Mouse (Mus musculus) T-helper 2 cell (primary cell): ENCODE data around the gene Pip4k2a.

Experiments used
- in situ Hi-C: fragments of 300-600 bp; cut with MboI, MseI; formaldehyde crosslinking; loops from one replicate; pipeline ENCODE4 v1.15.1; 2025; ENCODE audit warnings: high pct_unique_total_duplicates

Pip4k2a gene

DNA sequence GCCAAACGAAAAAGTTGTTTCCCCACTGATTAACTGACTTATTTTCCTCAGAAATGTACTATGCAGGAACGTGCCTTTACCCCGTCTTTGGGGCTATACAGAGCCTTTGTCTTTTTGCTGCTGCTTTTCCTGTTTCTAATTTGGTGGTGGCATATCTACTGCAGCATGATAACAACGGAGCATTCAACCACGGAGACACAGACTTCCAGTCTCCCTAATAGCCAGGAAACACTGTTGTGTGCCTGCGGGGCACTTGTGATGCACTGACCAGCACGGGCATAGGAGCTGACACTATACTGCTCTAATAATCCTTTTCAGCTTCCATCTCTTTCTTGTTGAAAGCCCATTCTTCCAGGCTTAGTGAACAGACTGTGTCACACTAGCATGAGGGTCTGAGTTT lies 41.0 kb downstream of the Pip4k2a start:
- in situ Hi-C loops: loop anchor here (5.0 to 10.0 kb wide), 2 partner anchors 40 to 372 kb away; no protein-coding TSS in a partner anchor

DNA sequence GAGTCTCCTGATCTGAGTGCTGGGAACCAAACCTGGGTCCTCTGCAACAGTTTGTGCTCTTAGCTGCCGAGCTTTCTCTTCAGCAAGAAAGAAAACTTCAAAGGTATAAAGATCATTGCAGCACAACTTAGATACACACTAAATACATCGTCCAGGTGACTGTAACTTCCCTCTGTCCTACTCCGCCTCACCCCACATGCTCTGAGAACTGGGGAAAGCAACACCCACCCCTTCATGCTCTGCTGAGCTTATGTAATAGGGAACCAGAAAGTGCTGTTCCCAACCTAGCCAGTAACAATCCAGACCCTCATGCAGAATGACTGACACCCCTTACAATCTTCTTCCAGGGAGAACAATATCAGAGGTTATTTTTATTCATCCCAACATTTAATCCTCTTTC lies 41.5 kb downstream of the Pip4k2a start:
- in situ Hi-C loops: loop anchor here (5.0 to 10.0 kb wide), 2 partner anchors 39 to 372 kb away; no protein-coding TSS in a partner anchor

DNA sequence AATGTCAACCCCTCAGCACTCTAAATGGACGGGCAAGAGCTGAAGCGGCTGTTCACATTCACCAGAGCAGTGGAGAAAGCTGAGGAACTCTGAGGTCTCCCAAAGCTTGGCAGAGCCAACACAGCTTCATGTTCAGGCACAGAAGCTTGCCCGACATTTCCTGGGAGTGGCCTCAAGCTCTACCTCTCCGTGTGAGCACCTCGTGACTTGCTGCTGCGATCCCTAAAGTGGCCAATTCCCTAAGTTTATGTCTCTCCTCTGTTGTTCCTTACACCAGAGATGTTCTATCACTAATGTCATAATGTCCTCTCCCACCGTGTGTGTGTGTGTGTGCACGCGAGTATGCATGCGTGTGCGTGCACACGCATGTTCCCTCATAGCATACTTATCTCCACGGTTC lies 42.3 kb downstream of the Pip4k2a start:
- in situ Hi-C loops: loop anchor here (5.0 to 10.0 kb wide), 2 partner anchors 38 to 371 kb away; no protein-coding TSS in a partner anchor

DNA sequence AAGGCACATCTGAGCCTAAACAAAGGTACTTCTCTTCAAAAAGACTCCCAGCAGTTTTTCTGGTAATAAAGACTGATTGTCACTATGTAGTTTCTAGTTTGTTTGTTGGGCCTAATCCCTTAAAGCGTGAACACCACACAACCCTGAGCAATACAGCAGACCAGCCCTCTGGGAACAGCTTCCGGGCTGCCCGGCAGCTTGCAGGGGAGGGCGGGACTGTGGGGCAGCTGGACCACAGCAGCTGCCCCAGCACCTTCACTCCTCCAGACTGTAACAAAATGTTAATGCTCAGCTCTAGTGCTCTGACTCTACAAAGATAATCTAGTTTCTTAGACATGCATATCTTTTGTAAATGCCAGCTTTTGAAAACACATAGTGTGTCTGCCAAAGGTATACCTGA lies 42.9 kb downstream of the Pip4k2a start:
- in situ Hi-C loops: loop anchor here (5.0 to 10.0 kb wide), 2 partner anchors 38 to 370 kb away; no protein-coding TSS in a partner anchor

DNA sequence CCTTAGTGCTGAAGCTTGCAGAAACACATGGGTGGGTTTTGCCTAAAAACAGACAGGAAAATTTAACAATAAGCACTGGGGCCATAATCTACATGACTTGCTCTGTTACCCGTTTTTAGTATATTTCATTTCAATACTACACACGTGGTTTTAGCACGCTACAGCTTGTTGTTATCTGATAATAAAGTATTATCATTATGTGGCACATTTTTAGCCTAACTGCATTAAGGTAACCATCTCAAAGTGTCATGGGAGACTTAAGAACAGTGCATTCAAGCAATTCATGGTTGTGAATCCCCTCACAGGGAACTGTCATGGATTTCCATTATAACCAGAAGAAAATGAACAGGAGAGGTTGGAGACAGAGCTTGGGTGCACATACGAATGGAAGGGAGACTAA lies 43.5 kb downstream of the Pip4k2a start:
- in situ Hi-C loops: loop anchor here (10.0 kb wide), 1 partner anchor 370 kb away; no protein-coding TSS in a partner anchor

DNA sequence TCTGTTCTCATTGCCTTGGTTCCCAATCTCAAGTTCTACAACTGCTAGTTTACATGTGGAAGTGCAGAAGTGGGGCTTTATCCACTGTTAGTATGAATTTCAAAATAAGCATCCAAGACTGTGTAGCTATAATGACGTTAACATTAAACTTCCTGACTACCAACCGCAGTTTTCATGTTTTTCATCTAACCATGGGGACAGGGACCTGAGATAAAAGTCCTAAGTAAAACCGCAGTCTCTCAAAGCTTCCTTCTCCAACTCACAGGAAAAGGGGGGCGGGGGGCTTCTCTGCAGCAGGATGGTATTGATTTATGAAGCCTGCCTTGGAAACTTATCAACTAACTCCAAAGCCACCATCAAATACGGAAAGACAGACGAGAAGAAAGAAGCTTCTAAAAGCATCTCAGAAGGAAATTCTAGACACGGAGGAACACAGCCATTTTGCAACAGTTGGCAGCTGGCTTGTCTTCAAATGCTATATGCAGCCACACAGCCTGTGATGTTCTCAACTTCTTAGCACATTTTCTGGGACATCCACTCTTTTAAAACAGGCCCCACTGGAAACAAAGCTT lies 45.7 kb downstream of the Pip4k2a start:
- in situ Hi-C loops: loop anchor here (10.0 kb wide), 1 partner anchor 367 kb away; no protein-coding TSS in a partner anchor

DNA sequence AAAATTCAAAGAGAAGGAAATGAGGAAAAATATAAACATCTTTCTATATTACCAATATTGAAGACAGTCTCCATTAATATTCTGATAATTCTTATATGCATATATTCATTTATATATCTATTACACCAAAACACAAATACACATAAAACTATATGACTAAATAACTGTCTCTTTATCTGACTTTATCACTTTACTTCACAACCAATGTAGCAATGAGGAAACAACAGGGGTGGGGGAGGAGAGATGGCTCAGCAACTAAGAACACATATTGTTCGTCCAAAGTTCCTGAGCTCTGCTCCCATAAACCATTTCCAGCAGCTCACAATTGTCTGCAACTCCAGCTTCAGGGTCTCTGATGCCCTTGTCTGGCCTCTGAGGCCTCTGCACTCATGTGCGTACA lies 47.2 kb downstream of the Pip4k2a start:
- in situ Hi-C loops: loop anchor here (10.0 kb wide), 1 partner anchor 366 kb away; no protein-coding TSS in a partner anchor

DNA sequence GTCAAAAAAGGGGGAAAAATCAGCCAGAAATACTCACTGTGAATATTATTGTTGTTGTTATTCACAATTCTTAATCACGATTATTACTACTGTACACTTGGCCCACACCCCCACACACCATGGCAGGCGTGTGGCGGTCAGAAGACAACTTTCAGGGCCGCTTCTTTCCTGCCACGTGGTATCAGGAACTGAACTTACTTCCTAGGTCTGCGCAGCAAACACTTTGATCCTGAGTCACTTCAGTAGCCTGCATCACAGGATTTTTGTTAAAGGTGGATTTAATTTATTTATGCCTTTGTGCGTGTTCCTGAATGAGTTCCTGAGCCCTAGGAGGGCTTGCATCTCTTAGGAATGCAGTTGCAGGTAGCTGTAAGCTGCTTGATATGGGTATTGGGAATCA lies 49.2 kb downstream of the Pip4k2a start:
- in situ Hi-C loops: no loop called here

DNA sequence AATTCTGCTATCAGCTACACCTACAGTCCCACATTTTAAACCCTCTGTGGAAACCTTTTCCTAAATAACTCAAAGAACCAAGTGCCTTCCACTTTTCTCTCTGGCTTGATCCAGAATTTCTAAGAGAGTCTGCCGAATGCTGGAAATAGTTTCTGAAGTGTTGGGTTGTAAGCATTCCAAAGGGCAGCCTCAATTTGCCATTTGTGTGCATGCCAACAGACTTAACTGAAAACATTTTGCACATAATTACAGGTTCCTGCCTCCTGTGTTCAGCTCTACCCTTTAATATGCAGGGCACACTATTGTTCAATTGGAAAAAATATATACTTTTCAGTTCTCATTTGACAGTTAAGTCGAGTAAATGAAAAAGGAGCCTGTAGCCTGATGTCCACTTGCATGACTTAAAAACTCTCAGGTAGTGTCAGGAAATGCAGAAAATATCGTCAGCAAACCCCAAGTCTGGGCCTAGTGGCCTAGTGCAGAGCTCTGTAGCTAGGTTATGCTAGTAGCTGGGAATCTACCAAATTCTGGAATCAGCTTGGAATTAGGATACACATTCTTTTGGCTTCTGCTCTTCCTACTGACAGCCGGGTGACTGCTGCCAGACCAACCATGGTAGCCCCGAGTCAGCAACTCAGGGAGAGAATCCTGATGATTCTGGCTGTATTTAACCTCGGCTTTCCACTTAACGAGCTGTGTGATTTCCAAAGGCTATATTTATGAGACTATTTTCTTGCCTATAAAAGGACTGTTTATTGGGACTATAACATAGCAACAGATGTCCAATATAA lies 50.1 kb downstream of the Pip4k2a start:
- in situ Hi-C loops: no loop called here

DNA sequence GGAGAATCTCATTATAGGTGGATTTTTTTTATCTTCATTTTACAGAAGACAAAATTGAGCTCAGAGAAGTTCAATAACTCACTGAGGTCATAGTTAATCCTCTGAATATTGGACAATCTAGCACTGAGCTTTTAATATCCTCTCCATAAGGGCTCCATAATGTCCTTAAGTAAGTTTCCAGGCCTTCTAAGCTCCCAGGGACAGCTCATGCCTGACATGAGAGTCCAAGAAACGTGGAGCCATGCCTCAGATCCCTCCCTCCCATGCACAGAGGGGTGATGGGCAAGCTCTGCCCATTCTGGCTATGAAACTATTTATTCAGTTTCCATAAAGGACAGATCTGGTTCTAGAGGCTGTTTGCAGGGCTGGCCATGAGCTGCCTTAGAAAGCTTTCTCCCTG lies 52.5 kb downstream of the Pip4k2a start:
- in situ Hi-C loops: no loop called here

DNA sequence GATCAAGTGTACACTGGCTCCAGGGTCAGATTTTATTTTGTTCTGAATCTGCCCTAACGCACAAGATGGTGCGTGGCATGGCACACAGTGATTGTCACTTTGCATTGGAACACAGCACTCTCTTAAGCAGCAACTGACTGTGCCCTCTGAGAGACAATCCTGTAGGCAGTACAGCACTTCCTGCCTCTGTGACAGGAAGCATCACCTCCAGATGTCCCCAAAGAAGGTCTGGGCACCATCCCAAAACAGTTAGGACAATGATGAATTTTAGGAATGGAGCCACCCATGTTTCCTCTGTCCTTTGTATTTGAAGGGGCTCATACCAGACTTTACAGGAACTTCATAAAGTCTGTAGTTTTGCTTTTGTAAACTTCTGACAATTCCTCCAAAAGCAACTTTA lies 54.0 kb downstream of the Pip4k2a start:
- in situ Hi-C loops: no loop called here

DNA sequence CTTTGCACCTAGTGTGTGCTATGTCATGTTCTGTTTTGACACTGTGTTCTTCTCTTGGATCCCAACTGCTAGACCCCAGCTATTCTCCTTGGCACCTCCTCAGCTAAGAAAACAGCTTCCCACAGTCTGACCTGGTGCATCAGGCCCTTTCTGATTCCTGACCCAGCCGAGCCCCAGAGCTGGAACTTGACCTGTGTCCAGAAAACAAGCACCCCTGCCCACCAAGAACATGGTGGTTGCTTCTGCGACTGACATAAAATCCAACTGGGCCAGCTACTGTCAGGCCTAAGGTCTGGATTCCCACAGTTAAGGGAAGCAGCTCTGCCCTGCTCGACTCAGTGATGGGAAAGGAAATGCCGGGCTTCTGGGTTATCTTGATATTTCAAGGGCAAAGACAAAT lies 54.6 kb downstream of the Pip4k2a start:
- in situ Hi-C loops: no loop called here

DNA sequence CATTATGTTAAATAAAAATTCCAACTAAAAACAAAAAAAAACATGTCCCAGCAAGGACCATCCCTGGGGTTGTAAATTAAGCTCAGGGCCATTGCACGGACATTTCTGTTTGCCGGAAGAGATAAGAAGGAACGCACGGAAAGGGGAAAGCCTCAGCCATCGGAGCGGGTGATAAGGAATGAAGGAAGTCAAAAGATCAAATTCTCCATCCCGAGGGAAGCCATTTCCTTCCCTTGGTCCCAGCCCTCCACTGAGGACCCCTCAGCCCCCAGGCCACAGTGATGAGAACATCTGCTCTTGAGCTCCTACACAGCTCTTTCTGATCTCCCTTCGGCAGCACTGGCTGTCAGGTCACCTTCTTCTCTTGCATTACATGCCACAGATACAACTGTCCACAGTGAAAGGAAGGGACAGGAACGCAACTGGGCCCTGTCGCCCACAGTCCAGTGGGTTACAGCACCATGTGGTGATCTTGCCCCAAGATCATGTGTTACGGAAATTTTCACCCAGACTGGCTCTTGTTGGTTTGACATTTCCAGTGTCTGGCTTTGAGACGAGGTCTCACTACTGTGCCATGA lies 57.1 kb downstream of the Pip4k2a start:
- in situ Hi-C loops: no loop called here

DNA sequence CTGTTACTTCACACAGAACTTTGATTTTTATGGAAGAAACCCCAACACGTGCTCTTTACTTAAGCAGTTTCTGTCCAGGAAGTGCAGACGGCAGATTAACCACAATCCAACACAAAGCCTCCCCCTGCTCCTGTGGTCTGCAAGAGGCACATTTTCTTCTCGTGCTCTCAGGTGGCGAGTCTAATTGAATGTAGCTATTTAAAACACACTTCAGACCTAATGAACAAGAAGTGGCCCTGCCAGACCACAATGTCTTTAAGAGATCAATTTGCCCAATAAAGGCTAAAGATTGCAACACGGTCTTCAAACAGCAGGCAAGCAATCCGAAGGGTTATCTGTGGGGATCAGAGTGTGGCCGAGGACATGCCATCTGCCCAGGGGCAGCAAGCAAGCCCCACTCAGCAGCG lies 59.0 kb downstream of the Pip4k2a start:
- in situ Hi-C loops: loop anchor here (5.0 kb wide), 1 partner anchor 53 kb away; no protein-coding TSS in a partner anchor

DNA sequence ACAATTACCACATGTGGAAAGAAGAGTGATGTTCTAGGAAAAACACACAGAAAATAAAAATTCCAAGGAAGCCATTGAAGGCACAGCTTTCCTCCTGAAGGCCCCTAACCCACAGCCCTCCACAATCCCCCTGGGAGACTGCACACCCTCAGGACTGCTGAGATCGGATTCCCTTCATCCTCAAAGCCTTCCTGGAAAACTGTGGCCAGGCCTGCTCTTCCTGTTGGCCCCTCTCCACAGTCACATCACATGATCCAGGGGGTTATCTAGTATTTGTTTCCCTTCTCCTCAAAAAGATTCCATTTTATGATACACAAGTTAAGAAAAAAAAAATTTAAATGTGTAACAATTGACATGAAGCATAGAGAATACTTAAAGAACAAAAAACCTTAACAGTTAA lies 59.7 kb downstream of the Pip4k2a start:
- in situ Hi-C loops: loop anchor here (5.0 kb wide), 1 partner anchor 54 kb away; no protein-coding TSS in a partner anchor

DNA sequence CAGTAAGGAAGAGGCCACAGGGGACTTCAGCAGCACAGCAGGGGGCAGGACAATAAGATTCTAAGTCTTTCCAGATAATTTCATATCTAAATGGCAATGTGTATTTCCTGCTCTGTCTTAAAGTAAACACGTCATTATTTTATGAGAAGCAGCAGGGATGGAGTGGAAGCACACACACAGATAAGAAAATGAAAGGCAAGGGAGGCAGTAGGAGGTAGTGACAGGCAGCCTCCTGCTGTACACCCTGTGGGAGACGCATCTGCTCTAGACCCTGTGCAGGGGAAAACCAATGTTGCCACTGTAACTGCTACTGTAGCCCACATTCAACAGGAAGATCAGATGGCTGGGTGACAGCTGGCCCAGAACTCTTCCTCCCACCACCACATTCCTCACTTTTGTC lies 60.3 kb downstream of the Pip4k2a start:
- in situ Hi-C loops: loop anchor here (5.0 kb wide), 1 partner anchor 55 kb away; no protein-coding TSS in a partner anchor

DNA sequence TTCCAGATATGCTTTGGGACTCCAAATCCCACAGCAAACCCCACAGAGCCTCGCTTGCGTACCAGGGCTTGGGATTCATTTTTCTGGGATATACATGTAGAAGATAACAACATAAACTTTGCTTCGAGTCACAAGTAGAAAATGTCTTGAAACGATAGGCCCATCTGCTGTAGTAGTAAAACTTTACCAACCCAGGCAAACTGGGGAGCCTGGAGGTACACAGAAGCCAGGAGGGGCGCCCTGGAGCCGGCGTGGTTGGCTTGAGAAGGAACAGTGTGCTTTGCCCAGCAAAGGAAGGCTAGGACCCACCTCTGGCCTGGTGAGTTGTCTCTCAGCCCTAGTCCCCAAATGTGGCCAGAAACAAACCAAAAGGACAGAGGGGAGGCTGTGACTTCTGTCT lies 61.5 kb downstream of the Pip4k2a start:
- in situ Hi-C loops: loop anchor here (5.0 kb wide), 1 partner anchor 56 kb away; no protein-coding TSS in a partner anchor

DNA sequence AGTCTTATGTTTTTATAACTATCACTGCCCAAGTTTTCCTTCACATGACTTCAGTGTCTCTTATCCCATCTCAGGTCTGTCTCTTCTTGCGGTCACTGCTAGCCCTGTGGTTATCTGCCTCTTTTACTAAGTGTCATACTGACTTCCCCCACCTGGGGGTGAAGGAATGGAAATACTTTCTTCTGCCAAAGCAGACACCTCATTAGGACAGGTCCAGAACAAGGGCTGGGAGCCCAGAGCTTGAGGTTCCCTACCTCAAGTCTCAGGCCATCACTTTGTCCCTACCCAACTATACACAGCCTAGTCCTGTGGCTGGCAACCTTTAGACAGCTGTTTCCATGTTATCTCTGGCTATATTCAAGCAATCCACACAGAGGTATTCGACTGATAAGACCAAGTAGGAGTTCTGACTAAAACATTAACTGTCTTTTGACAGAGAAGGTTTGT lies 62.3 kb downstream of the Pip4k2a start:
- in situ Hi-C loops: loop anchor here (5.0 kb wide), 1 partner anchor 57 kb away; no protein-coding TSS in a partner anchor

DNA sequence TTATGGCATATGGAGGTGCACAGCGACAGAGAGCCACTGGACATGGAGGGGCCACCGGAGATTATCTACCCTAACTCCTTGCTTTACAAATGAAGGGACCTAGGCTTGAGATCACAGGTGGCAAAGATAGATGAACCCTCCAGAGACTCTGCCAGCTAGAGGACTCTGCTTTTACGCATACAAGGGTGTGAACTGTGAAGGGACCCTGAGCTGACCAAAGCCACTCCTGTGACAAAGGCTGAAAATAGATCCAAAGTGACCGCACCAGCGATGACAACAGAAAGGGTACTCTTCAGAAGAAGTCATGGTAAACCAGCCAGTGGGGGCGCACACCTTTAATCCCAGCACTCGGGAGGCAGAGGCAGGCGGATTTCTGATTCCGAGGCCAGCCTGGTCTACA lies 63.8 kb downstream of the Pip4k2a start:
- in situ Hi-C loops: no loop called here

DNA sequence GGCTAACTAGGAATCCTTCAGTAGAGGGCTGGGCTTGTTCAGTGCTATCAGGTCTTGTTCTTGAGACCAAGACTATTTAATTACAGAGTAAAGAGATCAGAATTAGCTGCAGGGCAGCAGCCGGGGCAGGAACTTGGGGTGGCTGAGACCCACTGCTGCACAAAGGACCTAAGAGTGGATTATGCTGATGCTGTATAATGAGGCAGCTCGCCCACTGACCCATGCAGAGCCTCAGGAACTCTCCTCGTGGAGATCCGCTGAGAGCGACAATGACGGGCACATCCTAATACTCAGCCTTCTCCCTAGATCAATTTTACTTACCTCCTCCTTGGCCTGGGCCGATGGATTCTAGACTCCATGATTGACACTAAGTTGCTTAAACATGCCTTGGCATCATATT lies 64.5 kb downstream of the Pip4k2a start:
- in situ Hi-C loops: no loop called here

DNA sequence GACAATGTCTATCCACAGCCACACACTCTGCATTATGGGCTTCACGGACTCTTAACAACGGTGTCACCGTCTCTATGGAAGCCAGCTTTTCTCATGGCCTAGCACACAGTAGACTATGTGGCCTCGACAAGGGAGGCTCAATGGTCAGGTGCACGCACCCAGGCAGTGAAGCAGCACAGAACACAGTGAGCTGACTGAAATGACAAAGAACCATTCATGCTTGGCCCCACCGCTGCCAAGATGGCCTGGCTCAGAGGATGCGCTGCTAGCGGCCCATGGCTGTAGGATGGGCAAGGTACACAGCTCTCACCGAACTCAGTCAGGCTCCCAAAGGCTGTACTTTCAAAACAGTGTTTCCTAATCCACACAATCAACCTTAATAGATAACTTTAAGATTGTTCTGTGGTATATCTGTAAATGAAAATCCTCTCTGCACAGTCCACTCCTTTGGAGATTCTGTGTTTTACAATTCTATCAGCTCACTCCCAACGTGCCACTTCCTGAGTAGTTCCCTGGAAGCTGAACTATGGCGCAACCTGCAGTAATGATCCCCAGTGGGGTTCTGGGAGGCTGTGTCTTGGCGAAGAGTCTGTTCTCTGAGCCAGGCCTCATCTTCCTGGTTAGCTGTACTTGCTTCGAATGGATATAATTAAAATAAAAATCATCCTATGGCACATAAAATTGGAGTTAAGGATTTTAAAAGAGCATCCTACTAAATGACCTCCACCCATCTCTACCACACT lies 67.4 kb downstream of the Pip4k2a start:
- in situ Hi-C loops: no loop called here
